8 mouse cellular contexts compared by ENCODE assay signal in genomic region chr9:120690961-120691941, GRCm38 (mm10).
DNase-seq lines count a peak whose midpoint lies in the region; ATAC-seq lines count a peak whose summit lies in the region.

No protein-coding gene starts in this region.

- no peak overlapping the region; the same call in 1 of the 2 replicates for H3K9ac ChIP-seq in intestine, embryonic 15.5 days

- H3K36me3 ChIP-seq in embryonic facial prominence, embryonic 10.5 days (replicated peaks) = no peaks in the 10 kb centered on the region
- no peaks in the 10 kb centered on the region for H3K36me3 ChIP-seq in intestine, embryonic 15.5 days
- H3K36me3 ChIP-seq in midbrain, embryonic 10.5 days = no peaks in the 10 kb centered on the region

- intact Hi-C loops in left cerebral cortex, postnatal 4 days (cut with DNase I) = no loop called here

- H3K27me3 ChIP-seq in embryonic facial prominence, embryonic 10.5 days (replicated peaks; ENCODE audit: low read depth, poor library complexity, severe bottlenecking) = no peaks in the 10 kb centered on the region
- no peaks in the 10 kb centered on the region for H3K27me3 ChIP-seq in intestine, embryonic 15.5 days (replicated peaks)
- H3K27me3 ChIP-seq in midbrain, embryonic 10.5 days (ENCODE audit: low read depth, poor library complexity, severe bottlenecking) = peaks cover 5% of the 10 kb centered on the region

- peak; percentile 97 for ATAC-seq in granulocyte monocyte progenitor cell, adult 5-6 weeks (replicated peaks; ENCODE audit: poor library complexity, severe bottlenecking)
- ATAC-seq in intestine, embryonic 15.5 days = peak; percentile 94
- no peak for ATAC-seq in erythroblast, adult 5-6 weeks (replicated peaks; ENCODE audit: low FRiP score, poor library complexity, severe bottlenecking)

- DNase-seq in adrenal gland, postnatal 25 days = peak; percentile 82
- peak; percentile 95 for DNase-seq in embryonic facial prominence, embryonic 10.5 days (ENCODE audit: low spot score)
- DNase-seq in left cerebral cortex, postnatal 4 days = peak; percentile 88
- DNase-seq in midbrain, embryonic 10.5 days (ENCODE audit: low spot score) = peak; percentile 90
- peak; percentile 85 for DNase-seq in skeletal muscle tissue, adult 2 months (ENCODE audit: low read depth, low spot score)

- peak overlapping the region; percentile 45 for H3K4me3 ChIP-seq in embryonic facial prominence, embryonic 10.5 days
- H3K4me3 ChIP-seq in intestine, embryonic 15.5 days (replicated peaks) = peak overlapping the region; percentile 14
- peak overlapping the region; percentile 37 for H3K4me3 ChIP-seq in midbrain, embryonic 10.5 days

- no peaks in the 10 kb centered on the region for H3K9me3 ChIP-seq in embryonic facial prominence, embryonic 10.5 days
- no peaks in the 10 kb centered on the region for H3K9me3 ChIP-seq in intestine, embryonic 15.5 days
- H3K9me3 ChIP-seq in midbrain, embryonic 10.5 days (replicated peaks) = no peaks in the 10 kb centered on the region

- H3K4me2 ChIP-seq in intestine, embryonic 15.5 days (replicated peaks) = peak overlapping the region; percentile 50

- peaks cover 44% of the 10 kb centered on the region for H3K4me1 ChIP-seq in embryonic facial prominence, embryonic 10.5 days
- H3K4me1 ChIP-seq in intestine, embryonic 15.5 days (replicated peaks) = peaks cover 23% of the 10 kb centered on the region
- peaks cover 48% of the 10 kb centered on the region for H3K4me1 ChIP-seq in midbrain, embryonic 10.5 days

- 2% methylated on average over 30 of the region's 30 CpGs for WGBS in embryonic facial prominence, embryonic 10.5 days
- WGBS in intestine, embryonic 15.5 days = 4% methylated on average over 30 of the region's 30 CpGs
- WGBS in midbrain, embryonic 10.5 days = 1% methylated on average over 30 of the region's 30 CpGs

- peak overlapping the region; percentile 91 for H3K27ac ChIP-seq in embryonic facial prominence, embryonic 10.5 days (replicated peaks)
- H3K27ac ChIP-seq in intestine, embryonic 15.5 days = peak overlapping the region; percentile 95
- peak overlapping the region; percentile 89 for H3K27ac ChIP-seq in midbrain, embryonic 10.5 days (replicated peaks)
